Mouse (Mus musculus) heart, postnatal 0 days (tissue): Measurements from ENCODE around the gene Vsig2. TPM values are rescaled to one million over a fixed set of nuclear protein-coding genes. Genes with fewer than 3 reads are reported as not detected.

Experiments used
- ATAC-seq: fragments of 200-750 bp; cut with Nextera tagmentation; 2 replicates; pipeline ENCODE4 v1.8.0; 2017; ENCODE audit warnings: low read depth, moderate number of reproducible peaks, moderate library complexity; ENCODE audit not compliant: insufficient read depth
- DNase-seq: peaks from one replicate; pipeline ENCODE4 v3.0.0-alpha.2; 2016; ENCODE audit warnings: low spot score
- H3K27ac ChIP-seq: fragments of 300-500 bp; sonication (generic); 2 replicates; pipeline ENCODE4 v1.5.1; 2014; ENCODE audit warnings: low read depth, mild to moderate bottlenecking
- H3K27me3 ChIP-seq: fragments of 300-500 bp; sonication (generic); 2 replicates; pipeline ENCODE4 v1.6.1; 2014; ENCODE audit warnings: low read length, mixed read lengths; ENCODE audit not compliant: control insufficient read depth, insufficient read depth
- H3K36me3 ChIP-seq: fragments of 300-500 bp; sonication (generic); replicated peaks from 2 replicates; pipeline ENCODE4 v1.6.1; 2014; ENCODE audit warnings: low read length, mixed read lengths; ENCODE audit not compliant: control insufficient read depth, insufficient read depth
- H3K4me1 ChIP-seq: fragments of 300-500 bp; sonication (generic); 2 replicates; pipeline ENCODE4 v1.6.1; 2014; ENCODE audit warnings: antibody characterized with exemption; ENCODE audit not compliant: control insufficient read depth, insufficient read depth
- H3K4me2 ChIP-seq: fragments of 300-500 bp; sonication (generic); 2 replicates; pipeline ENCODE4 v1.6.1; 2014; ENCODE audit warnings: low read depth, mild to moderate bottlenecking, low read length, moderate library complexity
- H3K4me3 ChIP-seq: fragments of 300-500 bp; sonication (generic); 2 replicates; pipeline ENCODE4 v1.5.1; 2014; ENCODE audit warnings: low read depth, low read length
- H3K9ac ChIP-seq: fragments of 300-500 bp; sonication (generic); replicated peaks from 2 replicates; pipeline ENCODE4 v1.6.1; 2014; ENCODE audit warnings: low read depth, low read length, mixed read lengths
- H3K9me3 ChIP-seq: fragments of 300-500 bp; sonication (generic); replicated peaks from 2 replicates; pipeline ENCODE4 v1.6.1; 2016; ENCODE audit warnings: low read length; ENCODE audit not compliant: control insufficient read depth
- CTCF ChIP-seq: IDR thresholded peaks from 2 replicates; pipeline ENCODE4 v1.5.1; 2016; ENCODE audit warnings: antibody characterized with exemption, control low read depth, low read depth
- EP300 ChIP-seq: IDR thresholded peaks from 2 replicates; pipeline ENCODE4 v1.6.1; 2016; ENCODE audit warnings: antibody characterized with exemption, low read depth
- WGBS: fragments of 180-500 bp; shearing (Covaris S2); extraction: QIAGEN DNeasy Blood & Tissue Kit; methylation state at CpG from one replicate; pipeline ENCODE4 v1.1.7; 2014; 5-methylcytosine and 5-hydroxymethylcytosine counted together
- polyA plus RNA-seq: library from polyadenylated mRNA; unstranded; fragments of >200 nt; fragmentation: Nextera tagmentation; extraction: Ambion mirVana; gene quantifications from 2 replicates; pipeline ENCODE4 v1.2.1, GENCODE M21; 2015
- total RNA-seq: library from RNA; depleted of rRNA; stranded (reverse); fragments of >200 nt; gene quantifications from 2 replicates; pipeline ENCODE4 v1.2.3, GENCODE M21; 2014; ENCODE audit warnings: low replicate concordance; rRNA removed

The Vsig2 gene
- total RNA-seq (17.2 TPM in 1 of 2 replicates, not detected in the other), polyA plus RNA-seq (1.4 and 1.5 TPM in 2 replicates)

GRCm38 (mm10) chr9:37539170-37540025 lies at the start of gene Vsig2:
TSS of gene Vsig2 (plus strand) at chr9:37539255.
- no peak within 1 kb of the TSS for H3K4me2 ChIP-seq
- no peak for ATAC-seq
- H3K9ac ChIP-seq = no peak within 1 kb of the TSS
- H3K4me1 ChIP-seq = peaks cover 6% of the 10 kb centered on the region; the same call in 1 of the 2 replicates
- no peak for DNase-seq
- TF ChIP-seq EP300 (no peak), CTCF (no peak)
- H3K9me3 ChIP-seq = no peaks in the 10 kb centered on the region
- H3K4me3 ChIP-seq = no peak within 1 kb of the TSS
- WGBS = 62% methylated on average over 23 of the region's 23 CpGs
- H3K36me3 ChIP-seq = 0 out of 2 replicates have a peak, but pooled peaks cover 4% of the 10 kb centered on the region
- H3K27me3 ChIP-seq = no peaks in the 10 kb centered on the region
- H3K27ac ChIP-seq = peak within 1 kb of the TSS; percentile 36

GRCm38 (mm10) chr9:37489446-37490120 lies 49.5 kb upstream of the Vsig2 start:
- TF ChIP-seq CTCF (no peak), EP300 (no peak)
- Histone ChIP-seq H3K27ac (peak overlapping the region; percentile 99), H3K36me3 (no peaks in the 10 kb centered on the region), H3K4me1 (peaks cover 15% of the 10 kb centered on the region), H3K9ac (peak overlapping the region; percentile 94), H3K9me3 (no peaks in the 10 kb centered on the region), H3K4me3 (peak overlapping the region; percentile 98), H3K4me2 (peak overlapping the region; percentile 80), H3K27me3 (no peaks in the 10 kb centered on the region)
- ATAC-seq (peak; percentile 50), DNase-seq (peak; percentile 61)
- WGBS = under 1% methylated on average over 62 of the region's 75 CpGs

- H3K27ac ChIP-seq = no peak overlapping the region
- no peak for ATAC-seq
These were observed 43.3 kb upstream of the Vsig2 start for GRCm38 (mm10) chr9:37495761-37496160.

GRCm38 (mm10) chr9:37496325-37496724 lies 42.7 kb upstream of the Vsig2 start:
- no peak for TF ChIP-seq EP300
- no peak for TF ChIP-seq CTCF
- no peak for ATAC-seq

More at GRCm38 (mm10) chr9:37495761-37496160, 43.3 kb upstream of the Vsig2 start:
- 0 out of 2 replicates have a peak, but pooled peaks cover 7% of the 10 kb centered on the region for H3K36me3 ChIP-seq
- no peaks in the 10 kb centered on the region for H3K9me3 ChIP-seq
- DNase-seq = no peak
- no peak overlapping the region for H3K4me3 ChIP-seq
- TF ChIP-seq CTCF (no peak), EP300 (no peak)
- H3K4me2 ChIP-seq = no peak overlapping the region
- H3K4me1 ChIP-seq = peaks cover under 1% of the 10 kb centered on the region; the same call in 1 of the 2 replicates
- WGBS = 63% methylated on average over 3 of the region's 3 CpGs
- no peaks in the 10 kb centered on the region for H3K27me3 ChIP-seq
- H3K9ac ChIP-seq = no peak overlapping the region

GRCm38 (mm10) chr9:37500201-37500600 lies 38.9 kb upstream of the Vsig2 start:
- no peak overlapping the region for H3K27ac ChIP-seq
- H3K4me3 ChIP-seq = no peak overlapping the region
- H3K4me1 ChIP-seq = no peaks in the 10 kb centered on the region
- no peak for ATAC-seq
- 70% methylated on average over 3 of the region's 3 CpGs for WGBS
- H3K9me3 ChIP-seq = no peaks in the 10 kb centered on the region
- 0 out of 2 replicates have a peak, but pooled peaks cover 7% of the 10 kb centered on the region for H3K36me3 ChIP-seq
- H3K4me2 ChIP-seq = no peak overlapping the region
- no peaks in the 10 kb centered on the region for H3K27me3 ChIP-seq
- no peak for DNase-seq
- TF ChIP-seq EP300 (no peak), CTCF (no peak)
- no peak overlapping the region for H3K9ac ChIP-seq

More at GRCm38 (mm10) chr9:37496325-37496724, 42.7 kb upstream of the Vsig2 start:
- Histone ChIP-seq H3K36me3 (0 out of 2 replicates have a peak, but pooled peaks cover 7% of the 10 kb centered on the region), H3K9ac (no peak overlapping the region), H3K4me2 (no peak overlapping the region), H3K27ac (no peak overlapping the region), H3K4me3 (no peak overlapping the region), H3K9me3 (no peaks in the 10 kb centered on the region), H3K4me1 (no peaks in the 10 kb centered on the region), H3K27me3 (no peaks in the 10 kb centered on the region)
- no peak for DNase-seq
